Comparison of ENCODE assay signal across 8 mouse cellular contexts in genomic region chr2:18997387-18997971, GRCm38 (mm10). TPM values are rescaled to one million over a fixed set of nuclear protein-coding genes. Genes with fewer than 3 reads are reported as not detected.
DNase-seq lines count a peak whose midpoint lies in the region; ATAC-seq and TF ChIP-seq lines count a peak whose summit lies in the region.

No protein-coding gene starts in this region.

- ATAC-seq in G1E (ENCODE audit: extremely low read depth, insufficient number of reproducible peaks, low FRiP score, poor library complexity, severe bottlenecking), result no peak
- ATAC-seq in granulocyte monocyte progenitor cell, adult 5-6 weeks (replicated peaks; ENCODE audit: poor library complexity, severe bottlenecking), result peak; percentile 29
- ATAC-seq in kidney, embryonic 14.5 days (ENCODE audit: low FRiP score, low TSS enrichment), result peak; percentile 77
- ATAC-seq in liver, embryonic 14.5 days (ENCODE audit: insufficient read depth), result peak; percentile 72
- peak; percentile 80 for ATAC-seq in neural tube, embryonic 12.5 days (ENCODE audit: low FRiP score, low read depth)

- no peaks in the 10 kb centered on the region for H3K36me3 ChIP-seq in G1E (replicated peaks)
- H3K36me3 ChIP-seq in kidney, embryonic 14.5 days (ENCODE audit: control insufficient read depth, insufficient read depth, low read length), result no peaks in the 10 kb centered on the region
- H3K36me3 ChIP-seq in liver, embryonic 14.5 days (replicated peaks; ENCODE audit: control insufficient read depth, insufficient read depth, low read depth), result no peaks in the 10 kb centered on the region
- H3K36me3 ChIP-seq in neural tube, embryonic 12.5 days, result no peaks in the 10 kb centered on the region

- peak overlapping the region; percentile 88 for H3K27ac ChIP-seq in kidney, embryonic 14.5 days (ENCODE audit: low read depth, low read length)
- H3K27ac ChIP-seq in liver, embryonic 14.5 days, result peak overlapping the region; percentile 88
- H3K27ac ChIP-seq in neural tube, embryonic 12.5 days, result peak overlapping the region; percentile 83

- no peaks in the 10 kb centered on the region for H3K27me3 ChIP-seq in G1E (ENCODE audit: insufficient read depth, low read length)
- no peaks in the 10 kb centered on the region for H3K27me3 ChIP-seq in kidney, embryonic 14.5 days (ENCODE audit: control insufficient read depth, insufficient read depth, low read length)
- H3K27me3 ChIP-seq in liver, embryonic 14.5 days (ENCODE audit: control insufficient read depth, insufficient read depth, low read length), result no peaks in the 10 kb centered on the region
- H3K27me3 ChIP-seq in neural tube, embryonic 12.5 days (replicated peaks), result no peaks in the 10 kb centered on the region

- WGBS in kidney, embryonic 14.5 days, result under 1% methylated on average over 38 of the region's 46 CpGs
- WGBS in liver, embryonic 14.5 days (ENCODE audit: insufficient replicate concordance), result under 1% methylated on average over 46 of the region's 46 CpGs
- under 1% methylated on average over 46 of the region's 46 CpGs for WGBS in neural tube, embryonic 12.5 days

- H3K9ac ChIP-seq in kidney, embryonic 14.5 days (ENCODE audit: low read depth, low read length), result peak overlapping the region; percentile 69
- H3K9ac ChIP-seq in liver, embryonic 14.5 days (replicated peaks), result peak overlapping the region; percentile 95
- peak overlapping the region; percentile 76 for H3K9ac ChIP-seq in neural tube, embryonic 12.5 days

- no peaks in the 10 kb centered on the region for H3K9me3 ChIP-seq in G1E (replicated peaks)
- H3K9me3 ChIP-seq in kidney, embryonic 14.5 days (ENCODE audit: control insufficient read depth, low read length), result no peaks in the 10 kb centered on the region
- no peaks in the 10 kb centered on the region for H3K9me3 ChIP-seq in liver, embryonic 14.5 days (ENCODE audit: control insufficient read depth, low read length)
- no peaks in the 10 kb centered on the region for H3K9me3 ChIP-seq in neural tube, embryonic 12.5 days

- DNase-seq in 3134 (ENCODE audit: extremely low read depth, insufficient read length, low spot score) (peak; percentile 75), G1E (ENCODE audit: low spot score) (peak; percentile 42)
- peak; percentile 76 for DNase-seq in embryo, embryonic 11 days
- DNase-seq in liver, embryonic 14.5 days (ENCODE audit: low read depth in 3 of 3, low spot score in 3 of 3), result no peak
- peak; percentile 17 to 58 for DNase-seq in urinary bladder, adult 18-20 months (ENCODE audit: low spot score in 2 of 2)

- H3K4me1 ChIP-seq in G1E (ENCODE audit: insufficient read depth, low read depth, low read length), result peaks cover 61% of the 10 kb centered on the region
- H3K4me1 ChIP-seq in kidney, embryonic 14.5 days (ENCODE audit: control insufficient read depth, insufficient read depth, low read length), result peaks cover 16% of the 10 kb centered on the region; the same call in 1 of the 2 replicates
- peaks cover 31 to 36% of the 10 kb centered on the region in 2 experiments for H3K4me1 ChIP-seq in liver, embryonic 14.5 days (replicated peaks; ENCODE audit: control insufficient read depth in 2 of 2, insufficient read depth in 2 of 2, low read length in 1 of 2)
- H3K4me1 ChIP-seq in neural tube, embryonic 12.5 days, result peaks cover 10% of the 10 kb centered on the region; the same call in 1 of the 2 replicates

- no peak for TF ChIP-seq EP300 in liver, embryonic 14.5 days (IDR thresholded peaks at IDR 0.05; ENCODE audit: low read depth)

- H3K4me2 ChIP-seq in kidney, embryonic 14.5 days (replicated peaks; ENCODE audit: low read depth, low read length), result peak overlapping the region; percentile 90
- peak overlapping the region; percentile 93 for H3K4me2 ChIP-seq in liver, embryonic 14.5 days (ENCODE audit: low read depth)
- H3K4me2 ChIP-seq in neural tube, embryonic 12.5 days (replicated peaks), result peak overlapping the region; percentile 97

- H3K4me3 ChIP-seq in G1E (ENCODE audit: low read depth, low read length), result peak overlapping the region; percentile 97
- H3K4me3 ChIP-seq in kidney, embryonic 14.5 days (ENCODE audit: low read length), result peak overlapping the region; percentile 83
- peak overlapping the region; percentile 83 to 85 for H3K4me3 ChIP-seq in liver, embryonic 14.5 days (ENCODE audit: insufficient read depth in 1 of 2, low read depth in 2 of 2, low read length in 2 of 2)
- peak overlapping the region; percentile 79 for H3K4me3 ChIP-seq in neural tube, embryonic 12.5 days

- no peak for TF ChIP-seq CTCF in G1E (IDR thresholded peaks at IDR 0.05; ENCODE audit: low read depth, low read length)
- TF ChIP-seq CTCF in liver, embryonic 14.5 days (IDR thresholded peaks at IDR 0.05; ENCODE audit: low read depth), result no peak

RNA-seq across cellular contexts. Expression of gene Pip4k2a, which starts 0.4 kb away (rescaled TPM):
- total RNA-seq in G1E (2014; fragmentation: Nextera tagmentation) (102 and 173 TPM in 2 replicates), G1E (2017) (56.5 and 72.3 TPM in 2 replicates)
- 21.1 and 33.9 TPM in 2 replicates for polyA plus RNA-seq in G1E (2012)
- total RNA-seq in granulocyte monocyte progenitor cell, adult 5-6 weeks (2014; fragmentation: Nextera tagmentation), result 29.3 TPM in 2 replicates
- 15.6 and 16.7 TPM in 2 replicates for total RNA-seq in granulocyte monocyte progenitor cell, adult 5-6 weeks (2017)
- 10.1 and 14.3 TPM in 2 replicates for polyA plus RNA-seq in kidney, embryonic 14.5 days (2014; fragmentation: Nextera tagmentation; extraction: Ambion mirVana)
- 10.7 and 16.6 TPM in 2 replicates for polyA plus RNA-seq in liver, embryonic 14.5 days (2012; rRNA removed)
- polyA plus RNA-seq in liver, embryonic 14.5 days (2014; fragmentation: Nextera tagmentation; extraction: Ambion mirVana), result 15.2 and 17.4 TPM in 2 replicates
- 14.3 and 15.1 TPM in 2 replicates for polyA plus RNA-seq in neural tube, embryonic 12.5 days (2016; fragmentation: Nextera tagmentation; extraction: Ambion mirVana)

RNA-seq across cellular contexts. Expression of gene 4930426L09Rik, which starts 0.7 kb away (rescaled TPM):
- total RNA-seq in G1E (2014; fragmentation: Nextera tagmentation) (8.7 and 13.8 TPM in 2 replicates), G1E (2017) (1.6 and 2.0 TPM in 2 replicates)
- polyA plus RNA-seq in G1E (2012), result 0.23 and 0.36 TPM in 2 replicates
- 1.3 TPM in 1 of 2 replicates, not detected in the other for total RNA-seq in granulocyte monocyte progenitor cell, adult 5-6 weeks (2014; fragmentation: Nextera tagmentation)
- 0.62 TPM in 1 of 2 replicates, not detected in the other for total RNA-seq in granulocyte monocyte progenitor cell, adult 5-6 weeks (2017)
- 0.21 and 0.47 TPM in 2 replicates for polyA plus RNA-seq in kidney, embryonic 14.5 days (2014; fragmentation: Nextera tagmentation; extraction: Ambion mirVana)
- 0.22 and 0.28 TPM in 2 replicates for polyA plus RNA-seq in liver, embryonic 14.5 days (2012; rRNA removed)
- polyA plus RNA-seq in liver, embryonic 14.5 days (2014; fragmentation: Nextera tagmentation; extraction: Ambion mirVana), result 0.22 and 0.28 TPM in 2 replicates
- 0.39 and 0.63 TPM in 2 replicates for polyA plus RNA-seq in neural tube, embryonic 12.5 days (2016; fragmentation: Nextera tagmentation; extraction: Ambion mirVana)

Comparison
In these comparisons a context has a peak if more than half of its experiments do, and no peak if none do; other contexts are left out.
1. DNase-seq: peak in 3134 (single experiment), G1E (single experiment), embryo, embryonic 11 days (single experiment) and urinary bladder, adult 18-20 months (2 of 2); none in liver, embryonic 14.5 days (0 of 3).
2. Peak in every context shown above with its lines, with median percentiles within 50 percentile points of each other: H3K4me3 ChIP-seq, H3K27ac ChIP-seq, H3K4me2 ChIP-seq and H3K9ac ChIP-seq.